Mouse (Mus musculus): Measurements from ENCODE around the gene B020011L13Rik.
"Not testable (repeated sequence)": the region's sequence is repeated elsewhere in the genome, so short reads cannot be mapped to it uniquely, and the experiment has no call there.

The B020011L13Rik gene

GRCm38 (mm10) chr1:117780833-117781232 is at the start of gene B020011L13Rik:
Gene B020011L13Rik, plus strand, starts transcription at chr1:117781133.
- DNase-seq (ENCODE audit: low read depth, low spot score) = not testable (repeated sequence)

DNA sequence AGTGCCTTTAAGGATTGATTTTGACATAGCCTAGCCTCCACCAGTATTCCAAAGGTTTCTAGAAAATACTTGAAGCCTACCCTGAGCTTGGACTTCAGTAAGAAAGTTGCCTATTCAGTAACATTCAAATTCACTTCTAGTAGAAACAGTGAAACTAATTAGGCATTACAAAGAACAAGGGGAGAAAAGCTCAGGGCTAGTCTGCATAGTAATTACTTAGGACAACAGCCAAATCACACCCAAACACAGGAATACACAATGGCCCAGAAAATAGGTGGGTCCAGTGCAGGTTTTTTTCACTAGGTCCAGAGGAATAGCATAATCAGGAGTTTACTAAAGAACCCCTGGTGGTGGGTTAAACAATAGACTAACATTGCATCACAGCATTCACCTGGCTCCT is 35.3 kb downstream of the B020011L13Rik start:
- DNase-seq (ENCODE audit: low read depth, low spot score) = peak; percentile 73

DNA sequence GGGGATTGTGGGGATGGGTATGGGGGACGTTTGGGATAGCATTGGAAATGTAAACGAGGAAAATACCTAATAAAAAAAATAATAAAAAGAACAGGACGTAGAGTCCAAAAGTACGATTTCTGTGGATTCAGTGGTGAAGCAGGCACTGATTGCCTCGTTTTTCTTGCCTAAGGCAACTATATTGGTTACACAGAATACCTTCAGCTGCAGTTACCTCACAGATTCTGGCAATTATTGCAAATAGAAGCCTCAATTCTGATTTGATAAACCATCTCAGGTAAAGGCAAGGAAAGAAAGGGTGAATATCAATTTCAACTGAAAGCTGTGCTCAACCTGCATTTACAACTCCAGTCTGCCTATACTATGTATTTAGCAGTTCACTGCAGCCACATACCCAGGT is 48.8 kb downstream of the B020011L13Rik start, which contains the start of gene Gm28360:
Gm28360 (plus strand) TSS at position 301 of the 400 bp plus-strand sequence.
- DNase-seq (ENCODE audit: low read depth, low spot score) = not testable (repeated sequence)

- DNase-seq (ENCODE audit: low read depth, low spot score) = peak; percentile 3
These were observed 70.8 kb downstream of the B020011L13Rik start for GRCm38 (mm10) chr1:117851718-117852117.

Data from R1 (cell line).